Mouse (Mus musculus): ENCODE measurements at regions not wholly inside any gene's neighbourhood (a gene's known extent, or its start where the extent isn't known, plus 50 kb on each side); places are given as distances from the start of the nearest gene placed in this dataset.
A peak's percentile ranks its signal among the peaks of the same experiment; 100 is the strongest.

- Histone ChIP-seq H3K36me3 (no peaks in the 10 kb centered on the region), H3K27ac (replicated peaks) (no peak overlapping the region), H3K4me2 (no peak overlapping the region), H3K4me1 (replicated peaks) (no peaks in the 10 kb centered on the region), H3K4me3 (no peak overlapping the region), H3K9ac (no peak overlapping the region), H3K9me3 (no peaks in the 10 kb centered on the region), H3K27me3 (no peaks in the 10 kb centered on the region)
- no peak for ATAC-seq (ENCODE audit: low FRiP score, low read depth)
- 46% methylated on average over 6 of the region's 6 CpGs for WGBS
Observed at GRCm38 (mm10) chr13:55984772-55985171, 148.8 kb upstream of the Pitx1 start.

DNA sequence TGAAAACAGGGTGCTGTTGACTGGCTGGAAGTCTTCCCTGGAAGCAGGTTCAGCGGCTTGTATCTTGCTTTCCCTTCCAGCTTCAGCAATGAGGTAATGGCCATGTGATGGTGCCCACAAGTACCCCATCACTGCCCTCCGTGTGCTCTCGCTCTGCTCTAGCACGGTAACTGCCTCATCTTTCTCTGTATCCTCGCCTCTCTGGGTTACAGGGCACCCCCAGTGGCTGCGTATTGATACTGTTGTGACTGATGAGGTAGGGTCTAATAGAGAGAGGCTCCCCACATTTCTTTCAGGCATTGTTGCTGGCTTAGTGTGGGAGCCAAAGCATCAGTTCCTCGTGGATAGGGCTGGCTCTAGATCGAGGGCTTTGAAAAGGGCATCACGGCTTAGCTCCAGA is 147.9 kb upstream of the Pitx1 start:
- Histone ChIP-seq H3K27ac (replicated peaks) (no peak overlapping the region), H3K9me3 (no peaks in the 10 kb centered on the region), H3K4me3 (no peak overlapping the region), H3K36me3 (no peaks in the 10 kb centered on the region), H3K4me1 (replicated peaks) (no peaks in the 10 kb centered on the region), H3K4me2 (no peak overlapping the region), H3K27me3 (no peaks in the 10 kb centered on the region), H3K9ac (no peak overlapping the region)
- WGBS = 47% methylated on average over 9 of the region's 9 CpGs
- no peak for ATAC-seq (ENCODE audit: low FRiP score, low read depth)

DNA sequence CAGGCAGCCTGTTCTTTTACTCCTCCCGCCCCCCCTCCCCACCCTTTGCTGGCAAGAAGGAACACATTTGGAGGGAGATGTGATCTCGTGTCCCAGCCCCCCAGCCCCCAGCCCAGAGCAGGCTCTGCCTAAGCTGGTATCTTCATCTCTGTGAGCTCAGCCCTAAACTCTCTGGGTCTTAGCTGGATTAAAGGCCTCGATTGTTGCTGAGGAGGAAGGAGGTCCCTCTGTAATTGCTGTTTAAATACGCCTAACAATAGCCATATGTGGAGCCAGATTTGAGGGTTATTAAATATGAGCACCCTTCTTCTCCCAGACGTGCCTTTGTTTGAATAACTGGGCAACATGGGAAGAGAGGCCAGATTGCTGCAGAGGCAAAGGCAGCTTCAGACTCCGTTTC is 145.0 kb upstream of the Pitx1 start:
- Histone ChIP-seq H3K27ac (replicated peaks) (no peak overlapping the region), H3K9ac (no peak overlapping the region), H3K4me1 (replicated peaks) (peaks cover 14% of the 10 kb centered on the region), H3K27me3 (no peaks in the 10 kb centered on the region), H3K4me2 (no peak overlapping the region), H3K4me3 (no peak overlapping the region), H3K9me3 (no peaks in the 10 kb centered on the region), H3K36me3 (no peaks in the 10 kb centered on the region)
- no peak for ATAC-seq (ENCODE audit: low FRiP score, low read depth)
- 70% methylated on average over 6 of the region's 6 CpGs for WGBS

DNA sequence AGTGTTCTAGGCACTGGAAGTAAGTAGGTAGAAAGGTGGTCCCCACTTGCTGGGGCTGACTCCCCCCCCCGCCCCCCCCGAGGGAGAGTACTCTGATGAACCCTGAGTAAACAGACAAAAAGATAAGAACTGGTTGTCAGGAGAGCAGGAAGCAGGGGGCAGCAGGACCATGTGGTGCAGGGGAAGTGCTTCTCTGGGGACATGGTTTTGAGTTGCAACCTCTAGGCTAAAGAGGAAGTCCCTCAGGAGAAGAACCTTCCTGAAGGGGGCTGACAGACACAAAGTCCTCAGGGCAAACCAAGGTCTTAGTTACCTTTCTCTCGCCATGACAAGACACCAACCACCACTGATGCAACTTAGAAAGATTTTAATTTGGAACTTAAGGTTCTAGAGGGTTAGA is 141.9 kb upstream of the Pitx1 start:
- H3K4me3 ChIP-seq = no peak overlapping the region
- no peak overlapping the region for H3K27ac ChIP-seq (replicated peaks)
- H3K9ac ChIP-seq = no peak overlapping the region
- H3K4me1 ChIP-seq (replicated peaks) = peaks cover 14% of the 10 kb centered on the region
- H3K9me3 ChIP-seq = no peaks in the 10 kb centered on the region
- H3K27me3 ChIP-seq = no peaks in the 10 kb centered on the region
- H3K4me2 ChIP-seq = no peak overlapping the region
- no peak for ATAC-seq (ENCODE audit: low FRiP score, low read depth)
- 78% methylated on average over 3 of the region's 3 CpGs for WGBS
- no peaks in the 10 kb centered on the region for H3K36me3 ChIP-seq

DNA sequence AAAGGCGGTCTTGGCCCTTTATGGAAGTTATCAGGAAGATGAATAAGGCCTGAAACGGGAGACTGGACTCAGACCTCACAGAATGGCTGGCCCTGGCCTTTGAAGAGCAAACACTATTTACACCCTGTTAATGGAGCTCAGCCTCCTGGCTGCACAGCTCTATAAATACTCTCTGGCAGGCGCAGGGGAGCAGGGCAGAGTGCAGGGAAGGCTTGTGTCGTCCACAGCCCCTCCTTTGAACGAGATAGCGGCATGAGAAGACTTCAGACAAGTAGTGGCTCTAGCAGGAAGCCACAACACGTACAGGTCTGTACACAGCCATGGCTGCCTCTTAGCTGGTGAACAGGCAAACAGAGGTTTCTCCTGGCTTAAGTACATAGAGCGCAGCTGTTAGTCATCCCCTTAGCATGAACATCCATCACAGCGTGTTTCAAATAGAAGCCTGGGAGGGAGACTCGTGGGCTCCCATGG is 141.0 kb upstream of the Pitx1 start:
- no peaks in the 10 kb centered on the region for H3K9me3 ChIP-seq
- H3K36me3 ChIP-seq = no peaks in the 10 kb centered on the region
- ATAC-seq (ENCODE audit: low FRiP score, low read depth) = no peak
- H3K4me3 ChIP-seq = no peak overlapping the region
- no peak overlapping the region for H3K27ac ChIP-seq (replicated peaks)
- H3K27me3 ChIP-seq = no peaks in the 10 kb centered on the region
- 31% methylated on average over 10 of the region's 10 CpGs for WGBS
- no peak overlapping the region for H3K4me2 ChIP-seq
- H3K4me1 ChIP-seq (replicated peaks) = peaks cover 14% of the 10 kb centered on the region
- no peak overlapping the region for H3K9ac ChIP-seq

DNA sequence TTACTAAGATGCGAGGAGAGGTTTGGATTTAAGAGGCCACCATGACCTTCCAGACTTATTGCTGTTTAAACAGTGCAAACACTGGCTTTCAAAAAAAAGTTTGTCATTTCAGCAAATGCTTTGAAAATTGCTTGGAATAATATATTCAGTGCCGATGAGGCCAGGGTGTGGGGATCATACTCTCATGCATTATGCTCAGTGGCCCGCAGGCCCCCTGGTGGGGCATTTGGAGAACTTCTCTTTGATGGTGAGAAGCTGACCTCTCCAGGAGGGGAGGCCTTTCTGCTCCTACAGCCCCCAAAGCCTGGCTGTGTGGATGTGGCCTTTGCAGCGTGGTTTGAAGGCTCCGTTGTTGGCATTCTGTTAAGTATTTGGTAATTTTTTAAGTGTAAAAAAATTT is 138.1 kb upstream of the Pitx1 start:
- Histone ChIP-seq H3K9ac (no peak overlapping the region), H3K27ac (replicated peaks) (no peak overlapping the region), H3K27me3 (no peaks in the 10 kb centered on the region), H3K36me3 (no peaks in the 10 kb centered on the region), H3K9me3 (no peaks in the 10 kb centered on the region), H3K4me2 (no peak overlapping the region), H3K4me3 (no peak overlapping the region), H3K4me1 (replicated peaks) (peaks cover 14% of the 10 kb centered on the region)
- 53% methylated on average over 5 of the region's 5 CpGs for WGBS
- no peak for ATAC-seq (ENCODE audit: low FRiP score, low read depth)

- H3K27me3 ChIP-seq = peaks cover 3% of the 10 kb centered on the region; the same call in 1 of the 2 replicates
- H3K9me3 ChIP-seq = no peaks in the 10 kb centered on the region
- H3K4me3 ChIP-seq = no peak overlapping the region
- H3K36me3 ChIP-seq = no peaks in the 10 kb centered on the region
- H3K27ac ChIP-seq (replicated peaks) = no peak overlapping the region
- no peak overlapping the region for H3K4me2 ChIP-seq
- H3K9ac ChIP-seq = no peak overlapping the region
- 89% methylated on average over 6 of the region's 6 CpGs for WGBS
- no peak for ATAC-seq (ENCODE audit: low FRiP score, low read depth)
- no peaks in the 10 kb centered on the region for H3K4me1 ChIP-seq (replicated peaks)
Observed at GRCm38 (mm10) chr13:55970687-55971086, 134.7 kb upstream of the Pitx1 start.

DNA sequence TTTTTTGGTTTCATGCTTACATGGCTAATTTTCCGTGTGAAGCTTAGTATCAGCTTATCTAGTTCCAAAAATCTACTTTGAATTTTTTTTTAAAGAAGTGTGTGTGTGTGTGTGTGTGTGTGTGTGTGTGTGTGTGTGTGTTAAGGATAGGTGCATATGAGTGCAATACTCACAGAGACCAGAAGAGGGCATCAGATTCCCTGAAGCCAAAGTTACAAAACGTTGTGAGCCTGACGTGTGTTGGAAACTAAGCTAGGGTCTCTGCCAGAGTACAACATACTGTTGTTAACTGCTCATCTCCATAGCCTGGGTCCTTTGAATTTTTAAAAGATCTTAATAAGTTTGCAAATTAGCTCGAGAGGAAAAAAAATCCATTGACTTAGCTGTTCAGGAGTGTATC is 133.5 kb upstream of the Pitx1 start:
- Histone ChIP-seq H3K4me2 (no peak overlapping the region), H3K9me3 (no peaks in the 10 kb centered on the region), H3K27ac (replicated peaks) (no peak overlapping the region), H3K4me3 (no peak overlapping the region), H3K27me3 (peaks cover 9% of the 10 kb centered on the region; the same call in 1 of the 2 replicates), H3K9ac (no peak overlapping the region), H3K36me3 (no peaks in the 10 kb centered on the region), H3K4me1 (replicated peaks) (no peaks in the 10 kb centered on the region)
- no peak for ATAC-seq (ENCODE audit: low FRiP score, low read depth)
- 88% methylated on average over 4 of the region's 4 CpGs for WGBS

DNA sequence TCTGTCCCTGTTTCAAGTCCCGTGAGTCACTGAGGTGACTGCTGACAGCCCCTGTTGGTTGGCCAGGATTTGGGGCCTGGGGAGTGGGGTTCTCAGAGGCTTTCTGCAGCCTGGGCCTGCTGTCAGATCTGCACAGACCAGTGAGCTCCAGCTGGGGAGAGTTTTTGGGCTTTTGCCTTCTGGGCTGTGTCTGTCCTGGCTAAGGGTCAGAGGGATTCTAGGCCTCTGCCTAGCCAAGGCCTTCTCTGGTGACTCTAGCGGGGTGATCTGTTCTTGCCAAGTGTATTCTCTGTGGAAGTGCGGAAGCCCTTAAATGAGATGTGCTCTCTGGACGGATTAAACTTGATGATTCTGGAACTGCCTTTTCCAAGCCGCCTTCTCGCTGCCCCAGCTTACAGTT is 131.2 kb upstream of the Pitx1 start:
- Histone ChIP-seq H3K4me3 (no peak overlapping the region), H3K27me3 (peaks cover 27% of the 10 kb centered on the region; the same call in 1 of the 2 replicates), H3K9ac (no peak overlapping the region), H3K4me2 (no peak overlapping the region), H3K4me1 (replicated peaks) (peaks cover 11% of the 10 kb centered on the region), H3K36me3 (no peaks in the 10 kb centered on the region), H3K9me3 (no peaks in the 10 kb centered on the region), H3K27ac (replicated peaks) (no peak overlapping the region)
- no peak for ATAC-seq (ENCODE audit: low FRiP score, low read depth)
- WGBS = 83% methylated on average over 6 of the region's 6 CpGs

GRCm38 (mm10) chr13:55963005-55963620 is 127.1 kb upstream of the Pitx1 start:
- Histone ChIP-seq H3K4me1 (replicated peaks) (peaks cover 13% of the 10 kb centered on the region), H3K27ac (replicated peaks) (no peak overlapping the region)
- 3% methylated on average over 22 of the region's 22 CpGs for WGBS

GRCm38 (mm10) chr13:55962254-55962866 is 126.4 kb upstream of the Pitx1 start:
- no peak for ATAC-seq (ENCODE audit: low FRiP score, low read depth)
- Histone ChIP-seq H3K4me1 (replicated peaks) (peaks cover 13% of the 10 kb centered on the region), H3K36me3 (no peaks in the 10 kb centered on the region), H3K4me3 (peak overlapping the region; percentile 33; the same call in 1 of the 2 replicates), H3K4me2 (peak overlapping the region; percentile 64), H3K27ac (replicated peaks) (no peak overlapping the region), H3K9me3 (no peaks in the 10 kb centered on the region), H3K27me3 (peaks cover 46% of the 10 kb centered on the region), H3K9ac (no peak overlapping the region)
- WGBS = 16% methylated on average over 18 of the region's 18 CpGs

More at GRCm38 (mm10) chr13:55963005-55963620, 127.1 kb upstream of the Pitx1 start:
- peak; percentile 89 for ATAC-seq (ENCODE audit: low FRiP score, low read depth)
- peak overlapping the region; percentile 64 for H3K4me2 ChIP-seq
- no peaks in the 10 kb centered on the region for H3K9me3 ChIP-seq
- peaks cover 42% of the 10 kb centered on the region for H3K27me3 ChIP-seq
- peak overlapping the region; percentile 33 for H3K4me3 ChIP-seq
- no peaks in the 10 kb centered on the region for H3K36me3 ChIP-seq
- H3K9ac ChIP-seq = no peak overlapping the region

GRCm38 (mm10) chr13:55954346-55954745 is 118.4 kb upstream of the Pitx1 start:
- Histone ChIP-seq H3K9ac (no peak overlapping the region), H3K4me1 (replicated peaks) (no peaks in the 10 kb centered on the region), H3K4me2 (no peak overlapping the region), H3K27ac (replicated peaks) (no peak overlapping the region), H3K27me3 (0 out of 2 replicates have a peak, but pooled peaks cover 6% of the 10 kb centered on the region), H3K9me3 (no peaks in the 10 kb centered on the region), H3K4me3 (no peak overlapping the region), H3K36me3 (no peaks in the 10 kb centered on the region)
- 82% methylated on average over 6 of the region's 6 CpGs for WGBS
- no peak for ATAC-seq (ENCODE audit: low FRiP score, low read depth)
